Mouse (Mus musculus) brain, embryonic 14.5 days (tissue): Measurements from ENCODE around the gene Lrrc7.

Source experiments
- CTCF ChIP-seq: fragments of 200-500 bp; IDR thresholded peaks from 2 replicates; pipeline ENCODE4 v1.5.1; 2012; ENCODE audit warnings: inconsistent platforms, mild to moderate bottlenecking, moderate library complexity, borderline replicate concordance; ENCODE audit not compliant: insufficient read depth, insufficient read length; ENCODE audit errors: extremely low read depth
- POLR2A ChIP-seq: fragments of 200-500 bp; IDR thresholded peaks from 2 replicates; pipeline ENCODE4 v1.6.1; 2012; ENCODE audit warnings: mild to moderate bottlenecking, inconsistent platforms, borderline replicate concordance; ENCODE audit not compliant: poor library complexity, insufficient read depth, insufficient read length, severe bottlenecking; ENCODE audit errors: extremely low read depth

GRCm38 (mm10) chr3:158605274-158605673, 43.3 kb upstream of the Lrrc7 start:
- TF ChIP-seq CTCF (no peak), POLR2A (no peak)
